Mouse (Mus musculus): ENCODE data around the gene Olfml2a. TPM values are rescaled to one million over a fixed set of nuclear protein-coding genes. Genes with fewer than 3 reads are reported as not detected.

Gene Olfml2a
- total and polyA plus RNA-seq, 2 experiments from 2014 or later, result 3.2 to 11.6 TPM

- Histone ChIP-seq H3K4me1 (ENCODE audit: insufficient read depth) (no peaks in the 10 kb centered on the region), H3K27me3 (ENCODE audit: insufficient read depth, low read length) (no peaks in the 10 kb centered on the region), H3K4me2 (ENCODE audit: low read depth) (no peak overlapping the region), H3K27ac (ENCODE audit: low read depth, low read length) (no peak overlapping the region), H3K9ac (no peak overlapping the region), H3K4me3 (ENCODE audit: low read depth, low read length) (no peak overlapping the region), H3K36me3 (ENCODE audit: insufficient read depth) (no peaks in the 10 kb centered on the region), H3K9me3 (ENCODE audit: low read length) (no peaks in the 10 kb centered on the region)
- DNase-seq (no peak), ATAC-seq (no peak)
- TF ChIP-seq CTCF (IDR thresholded peaks at IDR 0.05; ENCODE audit: low read depth), result no peak
- WGBS, result 39% methylated on average over 4 of the region's 4 CpGs
These were observed 14.7 kb upstream of the Olfml2a start for GRCm38 (mm10) chr2:38916947-38917691.

DNA sequence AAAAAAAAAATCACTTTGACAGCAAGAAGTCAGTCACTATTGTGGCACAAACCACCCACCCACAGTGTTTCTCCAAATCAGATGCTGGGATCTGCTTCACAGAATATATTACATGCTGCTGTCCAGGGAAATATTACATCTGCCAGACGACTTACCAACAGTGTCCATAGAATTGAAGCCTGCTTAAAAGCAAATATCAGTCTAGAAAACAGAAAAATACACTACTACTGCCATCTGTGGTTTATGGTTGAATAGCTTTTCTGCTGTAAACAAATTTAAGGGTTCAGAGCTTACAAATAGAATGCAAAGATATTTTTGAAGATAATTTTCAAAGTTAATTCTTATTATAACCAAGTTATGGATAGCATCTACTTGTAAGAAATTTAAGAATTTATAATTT is 10.4 kb upstream of the Olfml2a start:
- no peak overlapping the region for H3K27ac ChIP-seq (ENCODE audit: low read depth, low read length)
- H3K4me3 ChIP-seq (ENCODE audit: low read depth, low read length), result no peak overlapping the region
- DNase-seq (no peak), ATAC-seq (no peak)
- 0 out of 2 replicates have a peak, but pooled peaks cover 3% of the 10 kb centered on the region for H3K4me1 ChIP-seq (ENCODE audit: insufficient read depth)
- no peak overlapping the region for H3K4me2 ChIP-seq (ENCODE audit: low read depth)
- no peaks in the 10 kb centered on the region for H3K9me3 ChIP-seq (ENCODE audit: low read length)
- no peaks in the 10 kb centered on the region for H3K36me3 ChIP-seq (ENCODE audit: insufficient read depth)
- peaks cover 15% of the 10 kb centered on the region; the same call in 1 of the 2 replicates for H3K27me3 ChIP-seq (ENCODE audit: insufficient read depth, low read length)
- H3K9ac ChIP-seq, result no peak overlapping the region
- TF ChIP-seq CTCF (IDR thresholded peaks at IDR 0.05; ENCODE audit: low read depth), result no peak
- WGBS, result 24% methylated on average over 1 of the region's 1 CpGs

- H3K9ac ChIP-seq, result no peak overlapping the region
- peaks cover 15% of the 10 kb centered on the region; the same call in 1 of the 2 replicates for H3K27me3 ChIP-seq (ENCODE audit: insufficient read depth, low read length)
- peak; percentile 57 for DNase-seq
- H3K9me3 ChIP-seq (ENCODE audit: low read length), result no peaks in the 10 kb centered on the region
- no peak overlapping the region for H3K4me3 ChIP-seq (ENCODE audit: low read depth, low read length)
- no peak overlapping the region for H3K4me2 ChIP-seq (ENCODE audit: low read depth)
- H3K27ac ChIP-seq (ENCODE audit: low read depth, low read length), result no peak overlapping the region
- TF ChIP-seq CTCF (IDR thresholded peaks at IDR 0.05; ENCODE audit: low read depth), result no peak
- H3K4me1 ChIP-seq (ENCODE audit: insufficient read depth), result 0 out of 2 replicates have a peak, but pooled peaks cover 3% of the 10 kb centered on the region
- H3K36me3 ChIP-seq (ENCODE audit: insufficient read depth), result no peaks in the 10 kb centered on the region
- ATAC-seq, result no peak
- WGBS, result 37% methylated on average over 3 of the region's 3 CpGs
These were observed 8.3 kb upstream of the Olfml2a start for GRCm38 (mm10) chr2:38923471-38923870.

DNA sequence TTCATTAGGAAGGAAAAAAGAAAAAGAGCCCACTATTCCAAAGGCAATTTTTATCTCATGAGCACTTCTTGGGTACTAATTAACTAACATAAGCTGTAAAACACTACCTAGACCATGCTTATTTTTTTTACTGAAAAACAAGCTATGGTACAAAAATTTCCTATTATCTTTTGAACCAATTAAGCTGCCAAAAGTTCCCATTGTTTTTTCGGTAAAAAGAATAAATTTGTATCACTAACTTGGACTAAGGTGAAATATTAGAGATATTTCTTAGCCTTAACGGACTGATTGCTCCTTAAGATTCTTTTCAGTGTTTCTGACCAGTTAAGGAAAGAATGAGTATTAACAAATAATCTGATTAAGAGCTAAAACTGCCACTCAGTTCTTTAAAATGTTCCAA is 7.9 kb upstream of the Olfml2a start:
- WGBS, result 38% methylated on average over 2 of the region's 2 CpGs
- Histone ChIP-seq H3K27me3 (ENCODE audit: insufficient read depth, low read length) (peaks cover 15% of the 10 kb centered on the region; the same call in 1 of the 2 replicates), H3K27ac (ENCODE audit: low read depth, low read length) (no peak overlapping the region), H3K36me3 (ENCODE audit: insufficient read depth) (no peaks in the 10 kb centered on the region), H3K4me3 (ENCODE audit: low read depth, low read length) (no peak overlapping the region), H3K9ac (no peak overlapping the region), H3K4me2 (ENCODE audit: low read depth) (no peak overlapping the region), H3K9me3 (ENCODE audit: low read length) (no peaks in the 10 kb centered on the region), H3K4me1 (ENCODE audit: insufficient read depth) (0 out of 2 replicates have a peak, but pooled peaks cover 3% of the 10 kb centered on the region)
- DNase-seq (no peak), ATAC-seq (no peak)
- no peak for TF ChIP-seq CTCF (IDR thresholded peaks at IDR 0.05; ENCODE audit: low read depth)

GRCm38 (mm10) chr2:38924571-38924970 is 7.2 kb upstream of the Olfml2a start:
- ATAC-seq, result no peak
- H3K9ac ChIP-seq, result no peak overlapping the region
- H3K9me3 ChIP-seq (ENCODE audit: low read length), result no peaks in the 10 kb centered on the region
- WGBS, result 8% methylated on average over 10 of the region's 10 CpGs
- H3K4me2 ChIP-seq (ENCODE audit: low read depth), result peak overlapping the region; percentile 99
- H3K27me3 ChIP-seq (ENCODE audit: insufficient read depth, low read length), result peaks cover 15% of the 10 kb centered on the region; the same call in 1 of the 2 replicates
- no peaks in the 10 kb centered on the region for H3K36me3 ChIP-seq (ENCODE audit: insufficient read depth)
- 0 out of 2 replicates have a peak, but pooled peaks cover 3% of the 10 kb centered on the region for H3K4me1 ChIP-seq (ENCODE audit: insufficient read depth)
- H3K4me3 ChIP-seq (ENCODE audit: low read depth, low read length), result peak overlapping the region; percentile 73
- TF ChIP-seq CTCF (IDR thresholded peaks at IDR 0.05; ENCODE audit: low read depth), result no peak
- no peak overlapping the region for H3K27ac ChIP-seq (ENCODE audit: low read depth, low read length)
- peak; percentile 73 for DNase-seq

DNA sequence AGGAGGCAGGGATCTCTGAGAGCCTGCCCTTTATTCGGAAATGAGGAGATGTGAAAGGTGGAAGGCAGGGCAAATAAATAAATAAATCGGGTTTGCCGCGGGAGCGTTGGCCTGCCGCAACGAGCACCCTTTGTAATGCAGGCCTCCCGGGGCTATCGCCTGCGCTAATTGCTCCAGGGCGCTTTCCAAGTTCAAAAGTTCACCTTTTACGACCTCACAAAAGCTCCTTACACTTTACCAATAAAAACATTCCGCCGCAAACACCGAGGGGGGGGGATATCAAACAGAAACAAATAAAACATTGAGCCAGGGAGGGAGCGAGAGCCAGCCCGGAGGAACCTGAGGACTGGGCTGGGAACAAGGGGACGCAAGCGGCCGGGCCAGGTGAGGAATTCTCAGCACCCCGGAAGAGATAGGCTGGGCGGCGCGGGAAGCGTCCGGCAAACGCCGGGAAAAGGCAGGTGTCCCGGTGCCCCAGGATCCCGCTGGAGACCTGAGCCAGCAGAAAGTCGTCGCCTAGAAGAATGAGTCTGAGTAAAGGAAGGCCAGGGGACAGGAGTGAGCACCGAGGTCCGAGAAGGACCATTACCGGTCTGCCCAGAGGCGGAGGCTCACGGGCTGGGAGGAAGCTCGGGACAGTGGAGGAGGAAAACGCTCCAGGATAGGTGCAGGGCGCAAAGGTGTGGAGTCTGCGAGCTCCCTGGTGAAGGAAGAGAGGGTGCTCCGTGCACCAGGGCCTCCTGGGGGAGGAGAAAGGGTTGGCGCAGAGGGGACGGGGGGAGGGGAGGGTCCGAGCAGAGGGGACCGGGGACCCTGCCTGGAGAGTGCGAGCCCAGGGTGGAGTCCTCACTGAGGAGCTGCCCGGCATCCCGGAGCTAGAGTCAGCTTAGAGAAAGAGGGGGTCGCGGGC is 6.4 kb upstream of the Olfml2a start:
- peak overlapping the region; percentile 73 for H3K4me3 ChIP-seq (ENCODE audit: low read depth, low read length)
- no peaks in the 10 kb centered on the region for H3K9me3 ChIP-seq (ENCODE audit: low read length)
- no peak for TF ChIP-seq CTCF (IDR thresholded peaks at IDR 0.05; ENCODE audit: low read depth)
- under 1% methylated on average over 49 of the region's 51 CpGs for WGBS
- no peaks in the 10 kb centered on the region for H3K36me3 ChIP-seq (ENCODE audit: insufficient read depth)
- peak overlapping the region; percentile 99 for H3K4me2 ChIP-seq (ENCODE audit: low read depth)
- ATAC-seq (peak; percentile 32), DNase-seq (no peak)
- 0 out of 2 replicates have a peak, but pooled peaks cover 3% of the 10 kb centered on the region for H3K4me1 ChIP-seq (ENCODE audit: insufficient read depth)
- no peak overlapping the region for H3K27ac ChIP-seq (ENCODE audit: low read depth, low read length)
- peaks cover 15% of the 10 kb centered on the region; the same call in 1 of the 2 replicates for H3K27me3 ChIP-seq (ENCODE audit: insufficient read depth, low read length)
- peak overlapping the region; percentile 49 for H3K9ac ChIP-seq
